Mouse (Mus musculus) testis, adult 2 months (tissue): ENCODE results near the gene Il17f.
"Not testable (repeated sequence)": the region's sequence is repeated elsewhere in the genome, so short reads cannot be mapped to it uniquely, and the experiment has no call there.

Source experiments
- CTCF ChIP-seq: fragments of 200-500 bp; IDR thresholded peaks from 2 replicates; pipeline ENCODE4 v1.5.1; 2012; ENCODE audit warnings: low read depth, mild to moderate bottlenecking, inconsistent platforms, low read length, moderate library complexity; ENCODE audit not compliant: control insufficient read depth, insufficient read depth, insufficient replicate concordance
- POLR2A ChIP-seq: fragments of 200-500 bp; IDR thresholded peaks from 2 replicates; pipeline ENCODE4 v1.6.1; 2012; ENCODE audit warnings: low read depth, mild to moderate bottlenecking, inconsistent platforms, low read length, moderate library complexity; ENCODE audit not compliant: control insufficient read depth

- not testable (repeated sequence) for TF ChIP-seq CTCF, POLR2A
These were observed at the start of gene Il17f for GRCm38 (mm10) chr1:20790517-20790916.
